ENCODE assay signal across 20 mouse cellular contexts in the genomic region with DNA sequence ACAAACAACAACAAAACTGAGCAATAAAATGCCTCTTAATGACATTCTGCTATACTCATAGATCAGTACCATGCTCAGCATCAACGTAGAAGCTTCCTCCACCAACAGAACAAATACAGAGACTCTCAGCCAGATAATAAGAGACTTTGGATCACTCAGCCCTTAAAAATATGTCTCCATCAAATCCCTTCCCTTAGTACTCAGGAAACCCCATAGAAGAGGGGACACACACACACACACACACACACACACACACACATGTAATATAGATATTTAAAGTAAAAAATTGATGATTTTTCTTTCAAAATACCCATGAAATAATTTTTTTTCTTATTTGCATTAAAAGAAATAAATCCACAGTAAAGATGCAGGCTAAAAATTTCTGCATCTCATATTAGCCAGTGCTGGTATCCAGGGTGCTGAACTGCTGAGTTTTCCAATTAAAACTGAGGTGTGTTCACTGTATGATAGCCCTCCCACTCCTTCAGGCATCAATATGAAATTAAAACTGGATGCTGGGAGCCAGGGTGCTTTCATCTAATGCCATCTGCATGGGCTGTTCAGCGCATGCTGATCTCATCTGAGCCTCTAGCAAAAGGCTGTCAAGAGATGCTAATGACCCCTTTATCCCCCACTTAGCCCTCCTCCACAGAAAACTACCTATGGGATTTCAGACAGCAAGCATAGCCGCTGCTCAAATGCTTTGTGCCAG.
DNase-seq lines count a peak whose midpoint lies in the region; ATAC-seq and TF ChIP-seq lines count a peak whose summit lies in the region.
"Had no signal": no experiment of that assay in that cellular context is flagged by ENCODE, and none has a peak within 500 bp of the region (broad histone marks: within the 10 kb centered on the region; RNA-seq: fewer than 3 reads in every experiment).

No protein-coding gene starts in this region.

- H3K36me3 ChIP-seq in neural tube, embryonic 13.5 days = no peaks in the 10 kb centered on the region
- H3K36me3 ChIP-seq in hindbrain, postnatal 0 days (ENCODE audit: insufficient read depth, low read length) = no peaks in the 10 kb centered on the region
- H3K36me3 ChIP-seq: G1E; heart, embryonic 12.5 days; limb, embryonic 12.5 days had no signal

- no peak overlapping the region for H3K4me3 ChIP-seq in neural tube, embryonic 13.5 days
- no peak overlapping the region for H3K4me3 ChIP-seq in hindbrain, postnatal 0 days (ENCODE audit: low read length)
- H3K4me3 ChIP-seq: erythroblast, embryonic 14.5 days; heart, embryonic 12.5 days; limb, embryonic 12.5 days; megakaryocyte, embryonic 14.5 days had no signal

- 49% methylated on average over 3 of the region's 3 CpGs for WGBS in neural tube, embryonic 13.5 days
- WGBS in hindbrain, postnatal 0 days = 46% methylated on average over 3 of the region's 3 CpGs

- no peak overlapping the region for H3K4me2 ChIP-seq in neural tube, embryonic 13.5 days
- no peak overlapping the region for H3K4me2 ChIP-seq in hindbrain, postnatal 0 days (ENCODE audit: low read depth, low read length)
- H3K4me2 ChIP-seq: heart, embryonic 12.5 days; limb, embryonic 12.5 days had no signal

- no peak overlapping the region for H3K9ac ChIP-seq in neural tube, embryonic 13.5 days
- H3K9ac ChIP-seq in hindbrain, postnatal 0 days (replicated peaks; ENCODE audit: low read length) = no peak overlapping the region
- H3K9ac ChIP-seq: heart, embryonic 12.5 days; limb, embryonic 12.5 days; liver, embryonic 14.5 days had no signal

- H3K27me3 ChIP-seq in neural tube, embryonic 13.5 days = no peaks in the 10 kb centered on the region
- no peaks in the 10 kb centered on the region for H3K27me3 ChIP-seq in hindbrain, postnatal 0 days (ENCODE audit: insufficient read depth, low read length)
- H3K27me3 ChIP-seq: heart, embryonic 12.5 days; limb, embryonic 12.5 days; megakaryocyte, embryonic 14.5 days had no signal

- 0 out of 2 replicates have a peak overlapping the region, but pooled peaks have one; percentile 15 for H3K27ac ChIP-seq in neural tube, embryonic 13.5 days (replicated peaks)
- no peak overlapping the region for H3K27ac ChIP-seq in hindbrain, postnatal 0 days
- H3K27ac ChIP-seq: limb, embryonic 12.5 days; liver, embryonic 14.5 days had no signal

- peak; percentile 6 for DNase-seq in cerebellum, adult 9-10 months
- no peak for DNase-seq in cerebellum, postnatal 4 days (ENCODE audit: low spot score in 2 of 2)
- no peak for DNase-seq in neural tube, embryonic 10.5 days (ENCODE audit: extremely low spot score, low spot score)
- DNase-seq in hindbrain, postnatal 0 days (ENCODE audit: low spot score) = peak; percentile 41
- DNase-seq in ovary, postnatal 14 days (ENCODE audit: low spot score) = no peak
- no peak for DNase-seq in urinary bladder, postnatal 25 days (ENCODE audit: low spot score)
- no peak for DNase-seq in liver
- DNase-seq: cerebellum, postnatal 14 days; gastrocnemius, postnatal 36 days; heart, postnatal 36 days; thymus, postnatal 14 days had no signal

- H3K4me1 ChIP-seq in neural tube, embryonic 13.5 days (replicated peaks) = no peaks in the 10 kb centered on the region; the same call in 1 of the 2 replicates
- no peaks in the 10 kb centered on the region for H3K4me1 ChIP-seq in hindbrain, postnatal 0 days (ENCODE audit: insufficient read depth, low read length)
- H3K4me1 ChIP-seq: heart, embryonic 12.5 days; limb, embryonic 12.5 days; megakaryocyte, embryonic 14.5 days had no signal

- H3K9me3 ChIP-seq in neural tube, embryonic 13.5 days = no peaks in the 10 kb centered on the region
- no peaks in the 10 kb centered on the region for H3K9me3 ChIP-seq in hindbrain, postnatal 0 days (ENCODE audit: low read length)
- H3K9me3 ChIP-seq: heart, embryonic 12.5 days; limb, embryonic 12.5 days had no signal

- no peak for TF ChIP-seq CTCF in hindbrain, postnatal 0 days (IDR thresholded peaks at IDR 0.05; ENCODE audit: low read depth)

- peak; percentile 76 for ATAC-seq in neural tube, embryonic 13.5 days (ENCODE audit: low read depth)
- ATAC-seq in hindbrain, postnatal 0 days = peak; percentile 62
- ATAC-seq: CD4-positive, CD25-positive, alpha-beta regulatory T cell, adult 4 months; intestine, embryonic 16.5 days had no signal

Comparison
In these comparisons a context has a peak if more than half of its experiments do, and no peak if none do; other contexts are left out.
1. DNase-seq: peak in cerebellum, adult 9-10 months (single experiment) and hindbrain, postnatal 0 days (single experiment); none in cerebellum, postnatal 4 days (0 of 2), neural tube, embryonic 10.5 days (single experiment), ovary, postnatal 14 days (single experiment), urinary bladder, postnatal 25 days (single experiment) and liver (single experiment).